Mouse (Mus musculus): ENCODE measurements around the gene Sept9. TPM values are rescaled to one million over a fixed set of nuclear protein-coding genes. Genes with fewer than 3 reads are reported as not detected.

The Sept9 gene
- polyA plus RNA-seq, 1 experiment from 2014 or later = 182 TPM

DNA sequence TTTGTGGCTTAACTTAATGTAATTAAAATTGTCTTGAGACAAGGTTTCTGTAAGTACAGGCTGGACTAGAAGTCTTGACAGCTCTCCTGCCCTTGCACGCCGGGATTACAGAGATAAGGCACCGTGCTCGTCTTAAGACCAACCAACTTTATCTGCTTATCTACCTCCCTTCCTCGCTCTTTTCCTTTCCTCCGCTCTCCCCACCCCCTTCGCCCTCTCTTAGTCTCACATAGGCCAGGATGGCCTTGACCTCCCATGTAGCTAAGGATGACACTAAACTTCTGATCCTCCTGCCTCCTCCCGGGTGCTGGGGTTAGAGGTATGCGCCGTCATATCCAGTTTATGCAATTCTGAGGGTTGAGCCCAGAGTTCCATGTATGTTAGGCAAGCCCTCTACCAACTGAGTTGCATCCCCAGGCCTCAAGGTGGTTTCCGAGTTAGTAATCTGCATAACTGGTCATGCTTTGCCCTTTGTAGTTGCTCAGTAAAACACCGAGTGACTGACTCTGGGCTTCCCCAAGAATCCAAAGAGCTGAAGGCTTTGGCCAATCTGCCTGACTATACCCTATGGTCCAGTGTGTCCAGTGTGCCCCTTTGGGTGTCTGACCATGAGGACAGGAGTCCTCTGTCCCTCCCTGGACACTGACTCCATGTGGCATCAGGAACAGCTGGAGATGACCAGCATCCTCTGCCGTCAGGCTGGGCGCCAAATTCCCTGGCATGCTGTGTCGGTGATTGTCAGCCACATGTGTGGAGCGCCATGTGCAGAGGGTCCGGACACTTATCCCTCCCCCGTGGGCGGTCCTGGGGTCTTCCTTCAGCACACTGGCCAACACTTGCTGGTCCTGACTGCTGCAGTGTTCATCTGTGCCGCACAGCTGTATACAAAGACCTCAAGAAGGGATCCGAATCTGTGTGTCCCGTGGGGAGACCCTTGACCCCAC is 50.8 kb downstream of the Sept9 start:
- H3K4me3 ChIP-seq (ENCODE audit: low read depth, low read length) = no peak overlapping the region
- peaks cover 5% of the 10 kb centered on the region; the same call in 1 of the 2 replicates for H3K4me1 ChIP-seq (ENCODE audit: control insufficient read depth, insufficient read depth, low read length)
- H3K27me3 ChIP-seq (ENCODE audit: control insufficient read depth, insufficient read depth, low read length) = no peaks in the 10 kb centered on the region
- H3K36me3 ChIP-seq (replicated peaks; ENCODE audit: control insufficient read depth, insufficient read depth, low read depth, low read length) = no peaks in the 10 kb centered on the region
- ATAC-seq (replicated peaks; ENCODE audit: insufficient number of reproducible peaks, low FRiP score, low TSS enrichment, low read depth) (no peak), DNase-seq (ENCODE audit: low spot score) (no peak)
- no peaks in the 10 kb centered on the region for H3K9me3 ChIP-seq (replicated peaks; ENCODE audit: control insufficient read depth, low read length)
- H3K27ac ChIP-seq (replicated peaks; ENCODE audit: low read depth, low read length) = no peak overlapping the region
- no peak overlapping the region for H3K9ac ChIP-seq (replicated peaks; ENCODE audit: low read length)
- no peak overlapping the region for H3K4me2 ChIP-seq (ENCODE audit: low read depth, low read length)
- WGBS = 82% methylated on average over 22 of the region's 22 CpGs

DNA sequence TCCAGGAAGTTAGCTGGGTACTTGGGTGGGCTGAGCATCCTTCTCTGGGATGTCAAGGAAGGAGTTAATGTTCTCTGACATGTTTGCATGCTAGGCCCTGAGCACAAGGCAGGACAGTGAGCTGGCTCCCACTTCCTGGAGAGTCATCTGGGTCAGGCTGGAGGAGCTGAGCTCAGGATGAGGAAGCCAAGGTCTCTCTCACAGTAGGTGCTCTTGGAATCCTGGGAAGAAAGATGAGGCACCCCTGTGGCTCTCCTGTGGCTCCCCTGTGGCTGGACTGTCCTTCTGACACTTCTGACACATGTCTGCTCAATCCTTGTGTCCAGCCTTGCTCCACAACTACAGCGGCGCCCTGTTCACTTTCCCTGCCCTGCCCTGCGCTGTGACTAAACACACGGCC is 52.3 kb downstream of the Sept9 start:
- Histone ChIP-seq H3K27me3 (ENCODE audit: control insufficient read depth, insufficient read depth, low read length) (no peaks in the 10 kb centered on the region), H3K27ac (replicated peaks; ENCODE audit: low read depth, low read length) (no peak overlapping the region), H3K36me3 (replicated peaks; ENCODE audit: control insufficient read depth, insufficient read depth, low read depth, low read length) (no peaks in the 10 kb centered on the region), H3K4me3 (ENCODE audit: low read depth, low read length) (no peak overlapping the region), H3K4me2 (ENCODE audit: low read depth, low read length) (no peak overlapping the region), H3K9me3 (replicated peaks; ENCODE audit: control insufficient read depth, low read length) (no peaks in the 10 kb centered on the region), H3K4me1 (ENCODE audit: control insufficient read depth, insufficient read depth, low read length) (peaks cover 5% of the 10 kb centered on the region; the same call in 1 of the 2 replicates), H3K9ac (replicated peaks; ENCODE audit: low read length) (no peak overlapping the region)
- DNase-seq (ENCODE audit: low spot score) = no peak
- 77% methylated on average over 4 of the region's 4 CpGs for WGBS
- ATAC-seq (replicated peaks; ENCODE audit: insufficient number of reproducible peaks, low FRiP score, low TSS enrichment, low read depth) = no peak

DNA sequence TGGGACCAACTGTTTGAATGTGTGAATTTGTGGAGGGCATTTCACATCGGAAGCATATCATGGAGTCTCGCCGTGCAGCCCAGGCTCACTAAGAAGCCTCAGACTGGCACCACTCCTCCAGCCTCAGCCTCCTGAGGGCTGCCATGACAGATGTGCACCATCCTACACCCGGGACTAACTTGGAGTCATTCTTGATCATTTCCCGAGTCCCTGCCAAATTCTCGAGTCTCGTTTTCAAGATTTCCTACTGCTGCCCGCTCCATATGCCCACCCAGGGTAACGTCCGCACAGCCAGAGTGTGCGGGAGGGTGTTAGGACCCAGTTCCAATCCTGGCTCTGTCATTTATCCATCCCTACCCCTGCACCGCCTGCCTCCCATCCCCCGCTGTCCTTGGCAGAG is 53.4 kb downstream of the Sept9 start:
- DNase-seq (ENCODE audit: low spot score) (no peak), ATAC-seq (replicated peaks; ENCODE audit: insufficient number of reproducible peaks, low FRiP score, low TSS enrichment, low read depth) (no peak)
- no peak overlapping the region for H3K4me2 ChIP-seq (ENCODE audit: low read depth, low read length)
- H3K9ac ChIP-seq (replicated peaks; ENCODE audit: low read length) = no peak overlapping the region
- WGBS = 87% methylated on average over 13 of the region's 13 CpGs
- H3K4me1 ChIP-seq (ENCODE audit: control insufficient read depth, insufficient read depth, low read length) = peaks cover 5% of the 10 kb centered on the region; the same call in 1 of the 2 replicates
- no peaks in the 10 kb centered on the region for H3K36me3 ChIP-seq (replicated peaks; ENCODE audit: control insufficient read depth, insufficient read depth, low read depth, low read length)
- no peak overlapping the region for H3K4me3 ChIP-seq (ENCODE audit: low read depth, low read length)
- H3K27me3 ChIP-seq (ENCODE audit: control insufficient read depth, insufficient read depth, low read length) = no peaks in the 10 kb centered on the region
- H3K27ac ChIP-seq (replicated peaks; ENCODE audit: low read depth, low read length) = no peak overlapping the region
- H3K9me3 ChIP-seq (replicated peaks; ENCODE audit: control insufficient read depth, low read length) = no peaks in the 10 kb centered on the region

DNA sequence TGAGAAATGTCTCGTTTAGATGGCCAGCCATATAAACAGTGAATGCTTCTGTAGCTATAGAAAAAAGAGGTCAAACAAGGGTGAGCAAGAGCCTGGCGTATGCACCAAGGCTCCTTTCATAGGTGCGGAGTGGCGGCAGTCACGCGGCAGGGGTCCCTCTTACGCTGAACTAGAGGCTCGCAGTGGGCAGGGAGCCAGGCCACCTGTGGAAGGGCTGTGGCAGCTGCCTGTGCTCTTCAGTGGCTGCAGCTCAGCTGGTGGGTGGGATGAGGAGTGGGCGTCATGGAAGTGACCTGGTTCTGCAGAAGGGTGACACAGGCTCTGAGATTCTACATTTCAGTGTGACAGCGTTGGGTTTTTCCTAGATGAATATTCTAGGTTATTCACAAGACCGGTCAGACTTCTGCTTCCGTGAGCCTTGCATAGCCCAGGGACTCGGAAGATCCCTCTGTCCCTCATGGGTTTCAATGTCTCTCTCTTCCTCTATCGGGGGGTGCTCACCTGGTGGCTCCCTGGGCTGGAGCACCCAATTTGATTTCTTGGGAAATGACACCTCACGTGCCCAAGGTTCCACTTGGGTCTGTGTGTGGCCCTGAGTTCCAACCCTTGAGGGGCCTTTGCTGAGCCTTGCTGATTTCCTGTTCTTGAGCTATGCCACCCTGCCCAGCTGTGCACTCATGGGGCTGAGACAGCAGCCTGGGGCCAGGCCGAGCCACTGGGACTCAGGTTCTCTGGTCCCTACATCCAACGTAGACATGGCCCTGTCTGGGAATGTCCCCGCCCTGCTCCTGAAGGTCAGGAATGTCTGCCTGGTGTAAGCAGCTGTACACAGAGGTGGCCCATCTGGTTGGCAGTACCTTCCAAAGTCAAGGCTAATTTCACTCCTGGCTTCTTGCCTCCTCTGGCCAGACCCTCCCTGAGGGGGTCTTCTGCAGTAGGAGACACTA is 55.0 kb downstream of the Sept9 start:
- Histone ChIP-seq H3K4me2 (ENCODE audit: low read depth, low read length) (no peak overlapping the region), H3K36me3 (replicated peaks; ENCODE audit: control insufficient read depth, insufficient read depth, low read depth, low read length) (no peaks in the 10 kb centered on the region), H3K27ac (replicated peaks; ENCODE audit: low read depth, low read length) (no peak overlapping the region), H3K4me1 (ENCODE audit: control insufficient read depth, insufficient read depth, low read length) (no peaks in the 10 kb centered on the region), H3K4me3 (ENCODE audit: low read depth, low read length) (no peak overlapping the region), H3K9ac (replicated peaks; ENCODE audit: low read length) (no peak overlapping the region), H3K27me3 (ENCODE audit: control insufficient read depth, insufficient read depth, low read length) (no peaks in the 10 kb centered on the region), H3K9me3 (replicated peaks; ENCODE audit: control insufficient read depth, low read length) (no peaks in the 10 kb centered on the region)
- ATAC-seq (replicated peaks; ENCODE audit: insufficient number of reproducible peaks, low FRiP score, low TSS enrichment, low read depth) (0 out of 2 replicates have a peak, but pooled peaks have one; percentile 34), DNase-seq (ENCODE audit: low spot score) (no peak)
- WGBS = 68% methylated on average over 18 of the region's 18 CpGs

GRCm38 (mm10) chr11:117255108-117255489 is 55.6 kb downstream of the Sept9 start:
- Histone ChIP-seq H3K36me3 (replicated peaks; ENCODE audit: control insufficient read depth, insufficient read depth, low read depth, low read length) (no peaks in the 10 kb centered on the region), H3K27me3 (ENCODE audit: control insufficient read depth, insufficient read depth, low read length) (no peaks in the 10 kb centered on the region), H3K4me3 (ENCODE audit: low read depth, low read length) (no peak overlapping the region), H3K27ac (replicated peaks; ENCODE audit: low read depth, low read length) (no peak overlapping the region), H3K4me1 (ENCODE audit: control insufficient read depth, insufficient read depth, low read length) (no peaks in the 10 kb centered on the region), H3K4me2 (ENCODE audit: low read depth, low read length) (no peak overlapping the region), H3K9me3 (replicated peaks; ENCODE audit: control insufficient read depth, low read length) (no peaks in the 10 kb centered on the region), H3K9ac (replicated peaks; ENCODE audit: low read length) (no peak overlapping the region)
- ATAC-seq (replicated peaks; ENCODE audit: insufficient number of reproducible peaks, low FRiP score, low TSS enrichment, low read depth) = no peak
- no peak for DNase-seq (ENCODE audit: low spot score)
- WGBS = 73% methylated on average over 3 of the region's 3 CpGs

GRCm38 (mm10) chr11:117256088-117256487 is 56.6 kb downstream of the Sept9 start:
- H3K27ac ChIP-seq (replicated peaks; ENCODE audit: low read depth, low read length) = no peak overlapping the region
- no peak overlapping the region for H3K9ac ChIP-seq (replicated peaks; ENCODE audit: low read length)
- no peaks in the 10 kb centered on the region for H3K27me3 ChIP-seq (ENCODE audit: control insufficient read depth, insufficient read depth, low read length)
- H3K4me1 ChIP-seq (ENCODE audit: control insufficient read depth, insufficient read depth, low read length) = no peaks in the 10 kb centered on the region; the same call in 1 of the 2 replicates
- ATAC-seq (replicated peaks; ENCODE audit: insufficient number of reproducible peaks, low FRiP score, low TSS enrichment, low read depth) (no peak), DNase-seq (ENCODE audit: low spot score) (no peak)
- H3K4me2 ChIP-seq (ENCODE audit: low read depth, low read length) = no peak overlapping the region
- H3K36me3 ChIP-seq (replicated peaks; ENCODE audit: control insufficient read depth, insufficient read depth, low read depth, low read length) = no peaks in the 10 kb centered on the region
- H3K4me3 ChIP-seq (ENCODE audit: low read depth, low read length) = no peak overlapping the region
- WGBS = 61% methylated on average over 9 of the region's 9 CpGs
- no peaks in the 10 kb centered on the region for H3K9me3 ChIP-seq (replicated peaks; ENCODE audit: control insufficient read depth, low read length)

DNA sequence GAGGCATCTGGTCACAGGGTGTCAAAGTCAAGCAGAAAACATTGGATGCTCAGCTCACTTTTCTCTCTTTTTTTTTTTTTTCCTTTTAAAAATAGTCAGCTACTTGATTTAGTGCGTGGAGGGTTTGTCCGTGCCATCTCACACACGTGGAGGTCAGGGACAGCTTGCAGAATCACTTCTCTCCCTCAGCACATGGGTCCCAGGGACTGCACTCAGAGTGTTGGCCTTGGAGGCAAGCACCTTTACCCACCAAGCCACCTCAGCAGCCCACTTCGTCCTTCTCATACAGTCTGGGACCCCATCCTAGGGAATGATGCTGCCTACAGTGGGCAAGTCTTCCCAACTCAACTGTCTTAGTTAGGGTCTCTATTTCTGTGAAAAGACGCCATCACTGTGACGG is 57.4 kb downstream of the Sept9 start:
- Histone ChIP-seq H3K4me3 (ENCODE audit: low read depth, low read length) (no peak overlapping the region), H3K27me3 (ENCODE audit: control insufficient read depth, insufficient read depth, low read length) (no peaks in the 10 kb centered on the region), H3K4me2 (ENCODE audit: low read depth, low read length) (no peak overlapping the region), H3K4me1 (ENCODE audit: control insufficient read depth, insufficient read depth, low read length) (no peaks in the 10 kb centered on the region; the same call in 1 of the 2 replicates), H3K36me3 (replicated peaks; ENCODE audit: control insufficient read depth, insufficient read depth, low read depth, low read length) (no peaks in the 10 kb centered on the region), H3K9me3 (replicated peaks; ENCODE audit: control insufficient read depth, low read length) (no peaks in the 10 kb centered on the region), H3K27ac (replicated peaks; ENCODE audit: low read depth, low read length) (no peak overlapping the region), H3K9ac (replicated peaks; ENCODE audit: low read length) (no peak overlapping the region)
- no peak for ATAC-seq (replicated peaks; ENCODE audit: insufficient number of reproducible peaks, low FRiP score, low TSS enrichment, low read depth)
- no peak for DNase-seq (ENCODE audit: low spot score)
- WGBS = 94% methylated on average over 6 of the region's 6 CpGs

Data from embryonic facial prominence, embryonic 11.5 days (tissue).